Mouse (Mus musculus) v-Abl transformed pro-B cells (cell line): ENCODE data around the gene Slc38a2.

ENCODE experiments used
- in situ Hi-C, 2 experiments: fragments of 400-800 bp; cut with MboI; formaldehyde crosslinking; loops; one replicate each; pipeline ENCODE4 v1.15.1; 2025; ENCODE audit not compliant: unreplicated experiment in 2 of 2

The Slc38a2 gene

DNA sequence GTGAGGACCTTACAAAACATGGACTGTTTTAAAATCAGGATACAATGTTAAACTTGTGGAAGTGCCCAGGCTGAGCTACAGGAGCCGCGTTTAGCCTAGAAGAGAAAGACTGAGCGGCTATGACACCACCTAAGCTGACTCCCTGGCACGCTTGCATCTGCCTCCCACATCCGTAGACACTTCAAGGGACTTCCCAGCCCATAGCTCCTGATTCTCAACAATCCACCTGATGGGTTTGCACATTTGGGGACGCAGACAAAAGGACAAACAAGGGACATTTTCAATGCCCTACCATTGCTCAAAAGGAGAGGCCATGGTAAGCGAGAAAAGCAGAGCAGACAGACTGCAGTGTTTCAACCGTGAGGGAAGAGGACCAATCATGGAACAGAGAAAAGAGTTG lies 59.9 kb downstream of the Slc38a2 start:
- in situ Hi-C loops: loop anchor here (5.0 to 10.0 kb wide), 2 partner anchors 42 to 55 kb away; no protein-coding TSS in a partner anchor

DNA sequence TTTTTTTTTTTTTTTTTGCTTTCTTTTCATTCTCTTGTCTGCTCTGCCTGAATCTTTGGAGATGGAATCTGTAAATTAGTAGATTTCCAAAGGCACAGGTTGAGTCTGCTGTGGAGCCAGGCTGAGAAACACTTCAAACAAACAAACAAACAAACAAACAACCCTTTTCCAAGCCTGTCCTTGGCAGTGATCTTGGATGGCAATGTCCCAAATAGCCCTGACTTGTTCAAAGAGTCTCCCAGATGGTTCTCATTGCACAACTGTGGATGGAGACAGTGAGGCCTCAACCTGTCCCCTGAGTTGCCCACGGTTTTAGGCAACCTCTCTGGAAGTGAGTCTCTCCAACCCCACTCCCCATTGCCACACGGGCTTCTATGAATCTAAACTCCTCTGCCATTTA lies 60.9 kb downstream of the Slc38a2 start:
- in situ Hi-C loops: no loop called here

DNA sequence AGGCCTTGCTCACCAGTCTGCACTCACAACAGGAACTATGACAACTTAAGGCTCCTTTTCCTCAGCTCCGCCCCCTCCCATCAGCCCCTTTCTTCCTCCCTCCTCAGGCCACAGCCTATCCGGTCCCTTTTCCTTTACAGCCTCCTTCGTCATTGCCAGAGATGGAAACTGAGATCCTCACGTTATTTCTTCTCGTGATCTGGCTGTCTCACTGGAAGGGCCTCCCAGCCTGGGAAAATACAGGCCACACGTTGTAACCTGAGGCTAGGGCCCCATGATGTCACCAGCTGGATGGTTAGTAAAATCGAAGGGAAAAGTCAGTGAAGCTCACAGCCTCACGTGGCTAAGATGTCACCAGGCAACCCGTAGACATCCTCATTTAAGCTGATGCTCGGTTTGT lies 61.4 kb downstream of the Slc38a2 start:
- in situ Hi-C loops: no loop called here
